In the genomic region with DNA sequence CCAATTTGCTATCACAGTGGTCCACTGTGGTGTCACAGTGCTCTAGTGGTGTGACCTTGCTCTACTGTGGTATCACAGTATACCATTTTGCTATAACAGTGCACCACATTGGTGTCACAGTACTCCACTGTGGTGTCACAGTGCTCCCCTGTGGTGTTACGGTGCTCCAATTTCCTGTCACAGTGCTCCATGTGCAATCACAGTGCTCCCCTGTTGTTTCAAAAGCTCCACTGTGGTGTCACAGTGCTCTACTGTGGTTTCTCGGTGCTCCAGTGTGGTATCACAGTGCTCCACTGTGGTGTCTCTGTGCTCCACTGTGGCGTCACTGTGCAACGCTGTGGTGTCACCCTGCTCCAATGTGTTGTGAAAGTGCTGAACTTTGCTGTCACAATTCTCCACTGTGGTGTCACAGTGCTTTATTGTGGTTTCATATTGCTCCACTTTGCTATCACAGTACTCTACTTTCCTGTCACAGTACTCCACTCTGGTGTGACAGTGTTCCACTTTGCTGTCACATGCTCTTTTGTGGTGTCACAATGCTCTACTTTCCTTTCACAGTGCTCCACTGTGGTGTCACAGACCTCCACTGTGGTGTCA, we compare ENCODE assay signal across 14 mouse cellular contexts.
DNase-seq lines count a peak whose midpoint lies in the region; ATAC-seq and TF ChIP-seq lines count a peak whose summit lies in the region.
"Had no signal": no experiment of that assay in that cellular context is flagged by ENCODE, and none has a peak within 500 bp of the region (broad histone marks: within the 10 kb centered on the region; RNA-seq: fewer than 3 reads in every experiment).

No protein-coding gene starts in this region.

- DNase-seq in intestine, embryonic 14.5 days (ENCODE audit: low spot score), result peak; percentile 49
- peak; percentile 7 for DNase-seq in testis, postnatal 10 days (ENCODE audit: low spot score)
- no peak for DNase-seq in testis, postnatal 14 days (ENCODE audit: low spot score)
- peak; percentile 12 for DNase-seq in liver, postnatal 0 days
- peak; percentile 3 to 16 for DNase-seq in thymus, postnatal 36 days
- no peak for DNase-seq in kidney, adult 9 months
- DNase-seq in kidney, postnatal 14 days, result no peak
- DNase-seq: adrenal gland, postnatal 36 days; lung, embryonic 14.5 days had no signal

- no peak overlapping the region for H3K27ac ChIP-seq in intestine, embryonic 14.5 days (ENCODE audit: low read depth)
- H3K27ac ChIP-seq in intestine, embryonic 16.5 days (ENCODE audit: low read length), result no peak overlapping the region
- no peak overlapping the region for H3K27ac ChIP-seq in liver, postnatal 0 days (ENCODE audit: low read depth)
- H3K27ac ChIP-seq: hindbrain, postnatal 0 days; kidney, postnatal 0 days; limb, embryonic 13.5 days had no signal

- H3K9ac ChIP-seq in intestine, embryonic 14.5 days (ENCODE audit: low read length), result no peak overlapping the region
- no peak overlapping the region for H3K9ac ChIP-seq in intestine, embryonic 16.5 days (ENCODE audit: low read depth, low read length)
- H3K9ac ChIP-seq in liver, postnatal 0 days (replicated peaks), result no peak overlapping the region
- H3K9ac ChIP-seq: limb, embryonic 13.5 days; lung, embryonic 14.5 days had no signal

- H3K36me3 ChIP-seq in intestine, embryonic 14.5 days (ENCODE audit: control insufficient read depth, insufficient read depth, low read length), result no peaks in the 10 kb centered on the region
- H3K36me3 ChIP-seq in intestine, embryonic 16.5 days (ENCODE audit: control insufficient read depth, insufficient read depth, low read length), result no peaks in the 10 kb centered on the region
- H3K36me3 ChIP-seq in liver, postnatal 0 days (replicated peaks; ENCODE audit: insufficient read depth, low read length), result no peaks in the 10 kb centered on the region
- H3K36me3 ChIP-seq: G1E; limb, embryonic 13.5 days had no signal

- no peaks in the 10 kb centered on the region for H3K27me3 ChIP-seq in intestine, embryonic 14.5 days (replicated peaks; ENCODE audit: control insufficient read depth, insufficient read depth, low read length)
- no peaks in the 10 kb centered on the region for H3K27me3 ChIP-seq in intestine, embryonic 16.5 days (replicated peaks; ENCODE audit: control insufficient read depth, insufficient read depth, low read length)
- no peaks in the 10 kb centered on the region for H3K27me3 ChIP-seq in liver, postnatal 0 days (ENCODE audit: insufficient read depth, low read length)
- H3K27me3 ChIP-seq: limb, embryonic 13.5 days had no signal

- WGBS in intestine, embryonic 14.5 days, result 85% methylated on average over 4 of the region's 4 CpGs
- WGBS in intestine, embryonic 16.5 days, result 87% methylated on average over 4 of the region's 4 CpGs
- WGBS in liver, postnatal 0 days (ENCODE audit: insufficient replicate concordance), result 72% methylated on average over 4 of the region's 4 CpGs

- ATAC-seq in intestine, embryonic 14.5 days (replicated peaks; ENCODE audit: low FRiP score, low TSS enrichment, low read depth), result no peak
- ATAC-seq in intestine, embryonic 16.5 days, result no peak
- no peak for ATAC-seq in liver, postnatal 0 days

- H3K9me3 ChIP-seq in intestine, embryonic 14.5 days (ENCODE audit: control insufficient read depth, low read length), result no peaks in the 10 kb centered on the region
- H3K9me3 ChIP-seq in intestine, embryonic 16.5 days (ENCODE audit: control insufficient read depth, low read length), result no peaks in the 10 kb centered on the region
- no peaks in the 10 kb centered on the region for H3K9me3 ChIP-seq in liver, postnatal 0 days (ENCODE audit: low read length)
- H3K9me3 ChIP-seq: limb, embryonic 13.5 days had no signal

- H3K4me3 ChIP-seq in intestine, embryonic 14.5 days (ENCODE audit: low read depth, low read length), result no peak overlapping the region
- H3K4me3 ChIP-seq in intestine, embryonic 16.5 days (ENCODE audit: low read length), result no peak overlapping the region
- H3K4me3 ChIP-seq in liver, postnatal 0 days (ENCODE audit: low read depth, low read length), result no peak overlapping the region
- H3K4me3 ChIP-seq: limb, embryonic 13.5 days had no signal

- no peak overlapping the region for H3K4me2 ChIP-seq in intestine, embryonic 14.5 days (ENCODE audit: low read length)
- no peak overlapping the region for H3K4me2 ChIP-seq in intestine, embryonic 16.5 days (ENCODE audit: low read depth, low read length)
- no peak overlapping the region for H3K4me2 ChIP-seq in liver, postnatal 0 days (ENCODE audit: low read depth, low read length)
- H3K4me2 ChIP-seq: limb, embryonic 13.5 days; lung, embryonic 14.5 days had no signal

- no peak for TF ChIP-seq EP300 in liver, postnatal 0 days (IDR thresholded peaks at IDR 0.05; ENCODE audit: low read depth)

- no peaks in the 10 kb centered on the region for H3K4me1 ChIP-seq in intestine, embryonic 14.5 days (replicated peaks; ENCODE audit: control insufficient read depth, insufficient read depth, low read length)
- H3K4me1 ChIP-seq in intestine, embryonic 16.5 days (ENCODE audit: control insufficient read depth, insufficient read depth, low read length), result no peaks in the 10 kb centered on the region
- no peaks in the 10 kb centered on the region for H3K4me1 ChIP-seq in liver, postnatal 0 days (ENCODE audit: insufficient read depth)
- H3K4me1 ChIP-seq: limb, embryonic 13.5 days had no signal

- no peak for TF ChIP-seq CTCF in liver, postnatal 0 days (IDR thresholded peaks at IDR 0.05; ENCODE audit: low read depth)

Comparison
In these comparisons a context has a peak if more than half of its experiments do, and no peak if none do; other contexts are left out.
1. DNase-seq: peak in intestine, embryonic 14.5 days (single experiment), testis, postnatal 10 days (single experiment), liver, postnatal 0 days (single experiment) and thymus, postnatal 36 days (2 of 2); none in testis, postnatal 14 days (single experiment), kidney, adult 9 months (single experiment) and kidney, postnatal 14 days (single experiment).